Mouse (Mus musculus) intestine, embryonic 15.5 days (tissue): Measurements from ENCODE around the gene Fanca. TPM values are rescaled to one million over a fixed set of nuclear protein-coding genes. Genes with fewer than 3 reads are reported as not detected.
A peak's percentile ranks its signal among the peaks of the same experiment; 100 is the strongest.

Source experiments
- ATAC-seq: fragments of 200-750 bp; cut with Nextera tagmentation; 2 replicates; pipeline ENCODE4 v1.8.0; 2017; ENCODE audit warnings: moderate TSS enrichment, moderate library complexity
- H3K27ac ChIP-seq: fragments of 300-500 bp; sonication (generic); 2 replicates; pipeline ENCODE4 v1.5.1; 2015; ENCODE audit warnings: mild to moderate bottlenecking, inconsistent platforms
- H3K27me3 ChIP-seq: fragments of 300-500 bp; sonication (generic); replicated peaks from 2 replicates; pipeline ENCODE4 v1.6.1; 2015; ENCODE audit warnings: inconsistent platforms
- H3K36me3 ChIP-seq: fragments of 300-500 bp; sonication (generic); 2 replicates; pipeline ENCODE4 v1.6.1; 2015; ENCODE audit warnings: inconsistent platforms
- H3K4me1 ChIP-seq: fragments of 300-500 bp; sonication (generic); replicated peaks from 2 replicates; pipeline ENCODE4 v1.6.1; 2015; ENCODE audit warnings: inconsistent platforms
- H3K4me2 ChIP-seq: fragments of 300-500 bp; sonication (generic); replicated peaks from 2 replicates; pipeline ENCODE4 v1.6.1; 2015; ENCODE audit warnings: mild to moderate bottlenecking, inconsistent platforms
- H3K4me3 ChIP-seq: fragments of 300-500 bp; sonication (generic); replicated peaks from 2 replicates; pipeline ENCODE4 v1.5.1; 2015; ENCODE audit warnings: inconsistent platforms
- H3K9ac ChIP-seq: fragments of 300-500 bp; sonication (generic); 2 replicates; pipeline ENCODE4 v1.6.1; 2015; ENCODE audit warnings: inconsistent platforms
- H3K9me3 ChIP-seq: fragments of 300-500 bp; sonication (generic); 2 replicates; pipeline ENCODE4 v1.6.1; 2016; ENCODE audit warnings: inconsistent platforms
- WGBS: fragments of 180-500 bp; shearing (Covaris S2); methylation state at CpG from one replicate; pipeline ENCODE4 v1.1.7; 2015; 5-methylcytosine and 5-hydroxymethylcytosine counted together
- polyA plus RNA-seq: library from polyadenylated mRNA; unstranded; fragments of >200 nt; fragmentation: Nextera tagmentation; extraction: Ambion mirVana; gene quantifications from 2 replicates; pipeline ENCODE4 v1.2.1, GENCODE M21; 2015

The Fanca gene
- polyA plus RNA-seq, 1 experiment from 2014 or later = 21.8 TPM

GRCm38 (mm10) chr8:123342253-123342652 lies 23.9 kb upstream of the Fanca start:
- H3K27ac ChIP-seq = no peak overlapping the region
- H3K4me2 ChIP-seq = no peak overlapping the region
- H3K9me3 ChIP-seq = no peaks in the 10 kb centered on the region
- no peaks in the 10 kb centered on the region for H3K36me3 ChIP-seq
- WGBS = 82% methylated on average over 8 of the region's 8 CpGs
- no peak overlapping the region for H3K9ac ChIP-seq
- H3K4me3 ChIP-seq = no peak overlapping the region
- H3K27me3 ChIP-seq = no peaks in the 10 kb centered on the region
- ATAC-seq = no peak
- H3K4me1 ChIP-seq = 0 out of 2 replicates have a peak, but pooled peaks cover 5% of the 10 kb centered on the region

- H3K27ac ChIP-seq = peak overlapping the region; percentile 54
- 0 out of 2 replicates have a peak, but pooled peaks cover 6% of the 10 kb centered on the region for H3K4me1 ChIP-seq
- no peaks in the 10 kb centered on the region for H3K9me3 ChIP-seq
- no peak overlapping the region for H3K9ac ChIP-seq
- peak; percentile 71 for ATAC-seq
- H3K27me3 ChIP-seq = no peaks in the 10 kb centered on the region
- H3K36me3 ChIP-seq = no peaks in the 10 kb centered on the region
- 68% methylated on average over 27 of the region's 27 CpGs for WGBS
- H3K4me3 ChIP-seq = no peak overlapping the region
- H3K4me2 ChIP-seq = peak overlapping the region; percentile 17; the same call in 1 of the 2 replicates
Observed at GRCm38 (mm10) chr8:123341040-123342015, 23.0 kb upstream of the Fanca start.

GRCm38 (mm10) chr8:123340071-123340470 lies 21.7 kb upstream of the Fanca start:
- Histone ChIP-seq H3K27me3 (no peaks in the 10 kb centered on the region), H3K36me3 (no peaks in the 10 kb centered on the region), H3K4me2 (no peak overlapping the region), H3K4me1 (0 out of 2 replicates have a peak, but pooled peaks cover 6% of the 10 kb centered on the region), H3K4me3 (no peak overlapping the region), H3K27ac (no peak overlapping the region), H3K9me3 (no peaks in the 10 kb centered on the region), H3K9ac (no peak overlapping the region)
- 92% methylated on average over 4 of the region's 4 CpGs for WGBS
- ATAC-seq = no peak

GRCm38 (mm10) chr8:123337475-123337874 lies 19.1 kb upstream of the Fanca start:
- Histone ChIP-seq H3K9me3 (no peaks in the 10 kb centered on the region), H3K9ac (no peak overlapping the region), H3K36me3 (no peaks in the 10 kb centered on the region), H3K4me3 (no peak overlapping the region), H3K4me2 (no peak overlapping the region), H3K27me3 (0 out of 2 replicates have a peak, but pooled peaks cover 10% of the 10 kb centered on the region), H3K27ac (no peak overlapping the region), H3K4me1 (peaks cover 17% of the 10 kb centered on the region)
- WGBS = 82% methylated on average over 3 of the region's 3 CpGs
- no peak for ATAC-seq

DNA sequence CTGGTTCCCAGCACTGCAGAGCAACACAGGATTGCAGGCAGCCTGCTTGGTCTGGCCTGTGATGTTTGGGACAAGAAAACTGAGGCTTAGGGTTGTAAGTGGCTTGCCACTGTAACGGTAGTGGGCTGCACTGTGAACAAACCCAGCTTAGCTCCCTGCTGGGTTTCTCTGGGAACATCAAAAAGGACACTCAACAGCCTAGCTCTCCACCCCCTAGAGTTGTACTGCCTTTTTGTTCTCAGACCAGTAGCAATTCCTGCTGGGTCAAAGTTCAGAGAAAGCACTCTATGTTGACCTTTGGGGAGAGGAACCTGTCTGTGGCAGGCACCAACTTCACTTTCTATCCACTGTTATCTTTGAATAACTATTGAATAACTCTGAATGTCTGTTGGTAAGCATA lies 16.1 kb upstream of the Fanca start:
- Histone ChIP-seq H3K4me3 (no peak overlapping the region), H3K9ac (no peak overlapping the region), H3K27ac (no peak overlapping the region), H3K4me2 (0 out of 2 replicates have a peak overlapping the region, but pooled peaks have one; percentile 20), H3K36me3 (no peaks in the 10 kb centered on the region), H3K4me1 (peaks cover 19% of the 10 kb centered on the region), H3K27me3 (0 out of 2 replicates have a peak, but pooled peaks cover 10% of the 10 kb centered on the region), H3K9me3 (no peaks in the 10 kb centered on the region)
- no peak for ATAC-seq
- 3% methylated on average over 1 of the region's 1 CpGs for WGBS

DNA sequence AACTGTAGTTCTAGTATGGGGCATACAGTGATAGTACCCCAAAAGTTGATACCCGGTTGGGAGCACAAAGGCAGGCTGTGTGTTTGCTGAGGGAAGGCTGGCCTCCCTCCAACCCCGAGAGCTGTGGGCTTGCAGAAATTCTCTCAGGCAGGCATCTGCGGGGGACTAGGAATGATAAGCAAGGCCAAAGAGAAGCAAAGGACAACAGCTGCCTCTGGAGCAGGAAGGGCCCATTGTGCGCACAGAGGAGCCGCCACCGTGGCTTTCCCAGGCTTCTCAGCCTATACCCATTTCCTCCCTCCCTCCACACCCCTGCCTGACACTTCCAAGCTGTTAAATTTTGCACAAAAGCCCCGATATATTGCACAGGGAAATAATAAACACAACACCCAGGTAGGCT lies 15.5 kb upstream of the Fanca start:
- H3K27me3 ChIP-seq = 0 out of 2 replicates have a peak, but pooled peaks cover 10% of the 10 kb centered on the region
- peak overlapping the region; percentile 20 for H3K4me2 ChIP-seq
- no peak overlapping the region for H3K27ac ChIP-seq
- WGBS = 7% methylated on average over 7 of the region's 7 CpGs
- peaks cover 19% of the 10 kb centered on the region for H3K4me1 ChIP-seq
- no peaks in the 10 kb centered on the region for H3K9me3 ChIP-seq
- no peak for ATAC-seq
- H3K9ac ChIP-seq = no peak overlapping the region
- no peak overlapping the region for H3K4me3 ChIP-seq
- H3K36me3 ChIP-seq = no peaks in the 10 kb centered on the region

DNA sequence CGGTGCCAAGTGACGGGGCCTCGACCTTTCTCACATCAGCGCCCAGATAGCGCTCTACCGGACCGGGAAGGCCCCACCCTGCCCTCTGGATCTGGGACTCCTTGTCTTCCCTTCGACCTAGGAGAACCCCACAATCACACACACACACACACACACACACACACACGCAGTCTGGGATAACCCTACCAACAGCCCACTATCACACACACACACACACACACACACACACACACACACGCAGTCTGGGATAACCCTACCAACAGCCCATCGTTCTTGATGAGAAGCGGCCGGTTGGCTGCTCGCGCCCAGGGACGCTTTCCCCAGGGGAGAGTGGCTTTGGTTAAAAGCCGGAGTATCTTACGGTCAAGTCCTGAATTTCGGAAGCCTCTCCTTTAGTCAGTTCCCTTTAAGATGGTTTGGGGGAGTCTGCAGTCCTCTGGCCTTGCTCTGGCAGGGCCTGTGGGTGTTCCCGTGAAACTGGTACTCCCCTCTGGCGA lies 14.8 kb upstream of the Fanca start:
- Histone ChIP-seq H3K27ac (no peak overlapping the region), H3K4me2 (peak overlapping the region; percentile 94), H3K27me3 (0 out of 2 replicates have a peak, but pooled peaks cover 10% of the 10 kb centered on the region), H3K9me3 (no peaks in the 10 kb centered on the region), H3K9ac (peak overlapping the region; percentile 38), H3K4me1 (peaks cover 19% of the 10 kb centered on the region), H3K36me3 (no peaks in the 10 kb centered on the region), H3K4me3 (peak overlapping the region; percentile 63)
- ATAC-seq = no peak; the same call in 1 of the 2 replicates
- 10% methylated on average over 20 of the region's 21 CpGs for WGBS

GRCm38 (mm10) chr8:123332262-123333090 lies 14.1 kb upstream of the Fanca start, which contains the start of gene Spire2:
TSS of gene Spire2 (plus strand) at chr8:123332713.
- H3K4me2 ChIP-seq = peak within 1 kb of the TSS; percentile 94
- WGBS = under 1% methylated on average over 83 of the region's 85 CpGs
- 0 out of 2 replicates have a peak within 1 kb of the TSS, but pooled peaks have one; percentile 2 for H3K27ac ChIP-seq
- no peaks in the 10 kb centered on the region for H3K9me3 ChIP-seq
- no peaks in the 10 kb centered on the region for H3K36me3 ChIP-seq
- H3K27me3 ChIP-seq = 0 out of 2 replicates have a peak, but pooled peaks cover 10% of the 10 kb centered on the region
- H3K4me1 ChIP-seq = peaks cover 18% of the 10 kb centered on the region
- peak; percentile 89 for ATAC-seq
- peak within 1 kb of the TSS; percentile 38 for H3K9ac ChIP-seq
- H3K4me3 ChIP-seq = peak within 1 kb of the TSS; percentile 63

GRCm38 (mm10) chr8:123331810-123332209 lies 13.4 kb upstream of the Fanca start:
- H3K27ac ChIP-seq = 0 out of 2 replicates have a peak overlapping the region, but pooled peaks have one; percentile 2
- H3K4me2 ChIP-seq = peak overlapping the region; percentile 94
- no peaks in the 10 kb centered on the region for H3K9me3 ChIP-seq

GRCm38 (mm10) chr8:123331301-123331700 lies 12.9 kb upstream of the Fanca start:
- Histone ChIP-seq H3K4me2 (no peak overlapping the region), H3K9me3 (no peaks in the 10 kb centered on the region), H3K27ac (no peak overlapping the region), H3K27me3 (0 out of 2 replicates have a peak, but pooled peaks cover 10% of the 10 kb centered on the region), H3K36me3 (no peaks in the 10 kb centered on the region), H3K4me3 (no peak overlapping the region), H3K9ac (no peak overlapping the region), H3K4me1 (peaks cover 16% of the 10 kb centered on the region)
- ATAC-seq = no peak
- 75% methylated on average over 2 of the region's 2 CpGs for WGBS

More at GRCm38 (mm10) chr8:123331810-123332209, 13.4 kb upstream of the Fanca start:
- peak overlapping the region; percentile 63; the same call in 1 of the 2 replicates for H3K4me3 ChIP-seq
- no peak overlapping the region for H3K9ac ChIP-seq
- WGBS = 22% methylated on average over 8 of the region's 8 CpGs
- H3K27me3 ChIP-seq = 0 out of 2 replicates have a peak, but pooled peaks cover 10% of the 10 kb centered on the region
- no peaks in the 10 kb centered on the region for H3K36me3 ChIP-seq
- peaks cover 16% of the 10 kb centered on the region for H3K4me1 ChIP-seq
- ATAC-seq = no peak

- 0 out of 2 replicates have a peak, but pooled peaks cover 10% of the 10 kb centered on the region for H3K27me3 ChIP-seq
- H3K36me3 ChIP-seq = no peaks in the 10 kb centered on the region
- no peak overlapping the region for H3K9ac ChIP-seq
- peaks cover 16% of the 10 kb centered on the region for H3K4me1 ChIP-seq
- ATAC-seq = no peak
- H3K9me3 ChIP-seq = no peaks in the 10 kb centered on the region
- H3K27ac ChIP-seq = no peak overlapping the region
- WGBS = 76% methylated on average over 6 of the region's 6 CpGs
- H3K4me3 ChIP-seq = no peak overlapping the region
- H3K4me2 ChIP-seq = no peak overlapping the region
Observed at GRCm38 (mm10) chr8:123330701-123331100, 12.3 kb upstream of the Fanca start.
